Mouse (Mus musculus) lung, postnatal 0 days (tissue): ENCODE results near the gene Golga2. TPM values are rescaled to one million over a fixed set of nuclear protein-coding genes. Genes with fewer than 3 reads are reported as not detected.
A peak's percentile ranks its signal among the peaks of the same experiment; 100 is the strongest.

Experiments
- ATAC-seq: fragments of 200-750 bp; cut with Nextera tagmentation; 2 replicates; pipeline ENCODE4 v1.8.0; 2017; ENCODE audit warnings: moderate library complexity
- DNase-seq: peaks from one replicate; pipeline ENCODE4 v3.0.0-alpha.2; 2016; ENCODE audit warnings: low spot score
- H3K27ac ChIP-seq: fragments of 300-500 bp; sonication (generic); 2 replicates; pipeline ENCODE4 v1.5.1; 2014; ENCODE audit warnings: antibody characterized with exemption, mild to moderate bottlenecking, low read length, mixed read lengths
- H3K27me3 ChIP-seq: fragments of 300-500 bp; sonication (generic); replicated peaks from 2 replicates; pipeline ENCODE4 v1.6.1; 2014; ENCODE audit warnings: low read length, mixed read lengths; ENCODE audit not compliant: insufficient read depth
- H3K36me3 ChIP-seq: fragments of 300-500 bp; sonication (generic); 2 replicates; pipeline ENCODE4 v1.6.1; 2014; ENCODE audit warnings: low read length, mixed read lengths; ENCODE audit not compliant: insufficient read depth
- H3K4me1 ChIP-seq: fragments of 300-500 bp; sonication (generic); 2 replicates; pipeline ENCODE4 v1.6.1; 2014; ENCODE audit warnings: antibody characterized with exemption, low read depth, low read length, mixed read lengths; ENCODE audit not compliant: insufficient read depth
- H3K4me2 ChIP-seq: fragments of 300-500 bp; sonication (generic); replicated peaks from 2 replicates; pipeline ENCODE4 v1.6.1; 2014; ENCODE audit warnings: low read depth, mild to moderate bottlenecking, low read length, moderate library complexity, mixed read lengths
- H3K4me3 ChIP-seq: fragments of 300-500 bp; sonication (generic); 2 replicates; pipeline ENCODE4 v1.5.1; 2014; ENCODE audit warnings: low read depth, low read length
- H3K9ac ChIP-seq: fragments of 300-500 bp; sonication (generic); replicated peaks from 2 replicates; pipeline ENCODE4 v1.6.1; 2014; ENCODE audit warnings: low read depth, mild to moderate bottlenecking
- H3K9me3 ChIP-seq: fragments of 300-500 bp; sonication (generic); 2 replicates; pipeline ENCODE4 v1.6.1; 2016; ENCODE audit warnings: low read length, mixed read lengths
- CTCF ChIP-seq: IDR thresholded peaks from 2 replicates; pipeline ENCODE4 v1.5.1; 2016; ENCODE audit warnings: antibody characterized with exemption, mild to moderate bottlenecking
- EP300 ChIP-seq: IDR thresholded peaks from 2 replicates; pipeline ENCODE4 v1.6.1; 2016; ENCODE audit warnings: antibody characterized with exemption, mild to moderate bottlenecking, control low read depth
- WGBS: fragments of 180-500 bp; shearing (Covaris S2); extraction: QIAGEN DNeasy Blood & Tissue Kit; methylation state at CpG from one replicate; pipeline ENCODE4 v1.1.7; 2014; 5-methylcytosine and 5-hydroxymethylcytosine counted together
- polyA plus RNA-seq: library from polyadenylated mRNA; unstranded; fragments of >200 nt; fragmentation: Nextera tagmentation; extraction: Ambion mirVana; gene quantifications from 2 replicates; pipeline ENCODE4 v1.2.1, GENCODE M21; 2015

The Golga2 gene
- polyA plus RNA-seq, 1 experiment from 2014 or later: 20.0 TPM

- TF ChIP-seq EP300 (no peak), CTCF (no peak)
- no peak overlapping the region for H3K4me3 ChIP-seq
- H3K36me3 ChIP-seq: peaks cover 52% of the 10 kb centered on the region
- H3K4me2 ChIP-seq: no peak overlapping the region
- no peaks in the 10 kb centered on the region for H3K9me3 ChIP-seq
- no peaks in the 10 kb centered on the region for H3K27me3 ChIP-seq
- no peak overlapping the region for H3K27ac ChIP-seq
- ATAC-seq (no peak), DNase-seq (no peak)
- no peak overlapping the region for H3K9ac ChIP-seq
- WGBS: 81% methylated on average over 4 of the region's 4 CpGs
- H3K4me1 ChIP-seq: no peaks in the 10 kb centered on the region
These were observed 12.3 kb downstream of the Golga2 start for GRCm38 (mm10) chr2:32299469-32299868.

DNA sequence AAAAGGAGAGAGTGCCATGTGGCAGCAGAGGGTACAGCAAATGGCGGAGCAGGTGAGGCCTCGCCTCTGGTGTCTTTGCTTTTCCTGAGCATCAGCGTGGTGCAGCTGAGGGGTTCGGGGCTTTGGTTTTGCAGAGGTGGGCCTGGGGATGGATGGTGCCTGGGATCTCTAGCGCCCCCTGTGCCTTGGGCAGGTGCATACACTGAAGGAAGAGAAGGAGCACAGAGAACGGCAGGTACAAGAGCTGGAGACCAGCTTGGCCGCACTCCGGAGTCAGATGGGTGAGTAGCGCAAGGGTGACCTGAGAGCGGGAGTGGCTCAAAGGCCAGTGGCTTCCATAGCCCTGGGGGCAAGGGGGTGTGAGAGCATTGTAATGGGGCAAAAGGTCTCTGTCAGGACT, 15.8 kb downstream of the Golga2 start:
- no peak for TF ChIP-seq EP300
- TF ChIP-seq CTCF: peak; percentile 43
- Histone ChIP-seq H3K4me3 (no peak overlapping the region), H3K27me3 (no peaks in the 10 kb centered on the region), H3K9ac (no peak overlapping the region), H3K27ac (no peak overlapping the region), H3K4me1 (no peaks in the 10 kb centered on the region), H3K4me2 (no peak overlapping the region), H3K9me3 (no peaks in the 10 kb centered on the region), H3K36me3 (peaks cover 72% of the 10 kb centered on the region)
- ATAC-seq: no peak
- no peak for DNase-seq
- WGBS: 92% methylated on average over 10 of the region's 10 CpGs

DNA sequence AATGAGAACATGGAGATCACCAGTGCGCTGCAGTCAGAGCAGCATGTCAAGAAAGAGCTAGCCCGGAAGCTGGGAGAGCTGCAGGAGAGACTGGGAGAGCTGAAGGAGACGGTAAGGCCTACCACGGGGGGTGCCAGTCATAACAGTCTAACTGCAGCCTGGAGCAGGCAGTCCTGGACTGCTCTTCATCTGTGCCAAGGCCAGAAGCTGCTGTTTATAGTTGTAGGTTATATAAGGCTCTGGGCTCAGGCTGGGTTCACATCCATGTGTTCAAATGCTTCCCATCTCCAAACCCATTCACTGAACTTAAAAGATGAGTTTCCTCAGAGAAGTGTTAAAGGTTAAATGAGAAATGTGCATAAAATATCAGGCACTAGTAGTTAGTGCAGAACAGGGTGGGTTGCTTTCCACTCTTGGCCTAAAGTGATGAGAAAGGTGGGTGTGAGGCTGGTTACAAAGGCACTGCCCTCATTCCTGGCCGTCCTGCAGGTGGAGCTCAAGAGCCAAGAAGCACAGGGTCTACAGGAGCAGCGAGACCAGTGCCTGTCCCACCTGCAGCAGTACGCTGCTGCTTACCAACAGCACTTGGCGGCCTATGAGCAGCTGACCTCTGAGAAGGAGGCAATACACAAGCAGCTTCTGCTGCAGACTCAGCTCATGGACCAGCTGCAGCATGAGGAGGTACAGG, 17.1 kb downstream of the Golga2 start:
- no peaks in the 10 kb centered on the region for H3K9me3 ChIP-seq
- H3K27ac ChIP-seq: no peak overlapping the region
- H3K9ac ChIP-seq: no peak overlapping the region
- WGBS: 56% methylated on average over 8 of the region's 8 CpGs
- H3K4me3 ChIP-seq: no peak overlapping the region
- H3K36me3 ChIP-seq: peaks cover 60% of the 10 kb centered on the region
- no peaks in the 10 kb centered on the region for H3K4me1 ChIP-seq
- DNase-seq (no peak), ATAC-seq (peak; percentile 68)
- H3K4me2 ChIP-seq: no peak overlapping the region
- no peaks in the 10 kb centered on the region for H3K27me3 ChIP-seq
- peak; percentile 86 for TF ChIP-seq CTCF
- no peak for TF ChIP-seq EP300

- DNase-seq (no peak), ATAC-seq (no peak)
- Histone ChIP-seq H3K4me1 (no peaks in the 10 kb centered on the region), H3K27me3 (no peaks in the 10 kb centered on the region), H3K27ac (no peak overlapping the region), H3K9me3 (no peaks in the 10 kb centered on the region), H3K4me2 (no peak overlapping the region), H3K36me3 (peaks cover 54% of the 10 kb centered on the region), H3K4me3 (no peak overlapping the region), H3K9ac (no peak overlapping the region)
- WGBS: 94% methylated on average over 5 of the region's 5 CpGs
- TF ChIP-seq CTCF (no peak), EP300 (no peak)
These were observed 18.5 kb downstream of the Golga2 start for GRCm38 (mm10) chr2:32305668-32306067.

- ATAC-seq: no peak
These were observed 19.0 kb downstream of the Golga2 start for GRCm38 (mm10) chr2:32306176-32306575.

DNA sequence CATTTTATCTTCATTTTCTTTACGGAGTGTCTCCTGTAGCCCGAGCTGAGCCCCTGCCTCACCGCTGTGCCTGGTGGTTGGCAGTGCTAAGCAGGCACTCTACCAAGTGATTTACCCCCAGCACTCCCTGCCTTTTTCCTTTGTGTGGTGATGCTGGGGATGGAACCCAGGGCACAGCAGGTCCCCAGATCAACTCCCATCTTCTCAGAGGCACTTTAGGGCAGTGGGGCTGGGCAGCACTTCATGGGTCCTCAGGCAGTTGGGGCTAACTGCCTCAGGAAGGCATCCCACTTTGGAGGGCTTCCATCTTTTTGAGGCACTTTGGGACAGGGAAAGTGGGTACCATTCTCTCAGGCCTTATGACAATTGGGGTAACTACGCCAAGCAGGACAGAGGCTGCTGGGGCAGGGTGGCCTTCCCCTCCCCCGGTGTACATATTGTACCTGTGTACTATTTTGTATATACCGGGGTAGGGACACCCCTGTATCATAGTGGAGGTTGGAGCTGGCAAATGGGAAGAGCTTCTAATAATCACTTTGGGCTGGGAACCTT, 20.1 kb downstream of the Golga2 start:
- ATAC-seq (no peak), DNase-seq (no peak)
- Histone ChIP-seq H3K9ac (no peak overlapping the region), H3K36me3 (peaks cover 41% of the 10 kb centered on the region), H3K4me2 (no peak overlapping the region), H3K27me3 (no peaks in the 10 kb centered on the region), H3K9me3 (no peaks in the 10 kb centered on the region), H3K27ac (no peak overlapping the region), H3K4me1 (peaks cover 5% of the 10 kb centered on the region), H3K4me3 (no peak overlapping the region)
- TF ChIP-seq CTCF (no peak), EP300 (no peak)
- WGBS: 89% methylated on average over 6 of the region's 6 CpGs

More at GRCm38 (mm10) chr2:32306176-32306575, 19.0 kb downstream of the Golga2 start:
- TF ChIP-seq EP300: no peak
- no peak for TF ChIP-seq CTCF
- Histone ChIP-seq H3K36me3 (peaks cover 50% of the 10 kb centered on the region), H3K4me2 (no peak overlapping the region), H3K4me3 (no peak overlapping the region), H3K27me3 (no peaks in the 10 kb centered on the region), H3K4me1 (no peaks in the 10 kb centered on the region), H3K9me3 (no peaks in the 10 kb centered on the region), H3K9ac (no peak overlapping the region), H3K27ac (no peak overlapping the region)
- WGBS: 87% methylated on average over 9 of the region's 9 CpGs
- no peak for DNase-seq
